Mouse (Mus musculus) neural tube, embryonic 13.5 days (tissue): ENCODE measurements around the gene Gpr25. TPM values are rescaled to one million over a fixed set of nuclear protein-coding genes. Genes with fewer than 3 reads are reported as not detected.

Experiments
- ATAC-seq: fragments of 200-750 bp; cut with Nextera tagmentation; 2 replicates; pipeline ENCODE4 v1.8.0; 2017; ENCODE audit warnings: low read depth, mild to moderate bottlenecking, moderate TSS enrichment, moderate library complexity
- H3K27ac ChIP-seq: fragments of 300-500 bp; sonication (generic); replicated peaks from 2 replicates; pipeline ENCODE4 v1.5.1; 2015; ENCODE audit warnings: moderate library complexity, mild to moderate bottlenecking, inconsistent platforms
- H3K27me3 ChIP-seq: fragments of 300-500 bp; sonication (generic); 2 replicates; pipeline ENCODE4 v1.6.1; 2015; ENCODE audit warnings: mild to moderate bottlenecking, inconsistent platforms
- H3K36me3 ChIP-seq: fragments of 300-500 bp; sonication (generic); 2 replicates; pipeline ENCODE4 v1.6.1; 2015; ENCODE audit warnings: mild to moderate bottlenecking, inconsistent platforms
- H3K4me1 ChIP-seq: fragments of 300-500 bp; sonication (generic); replicated peaks from 2 replicates; pipeline ENCODE4 v1.6.1; 2015; ENCODE audit warnings: inconsistent platforms
- H3K4me2 ChIP-seq: fragments of 300-500 bp; sonication (generic); 2 replicates; pipeline ENCODE4 v1.6.1; 2015; ENCODE audit warnings: inconsistent platforms, mild to moderate bottlenecking, moderate library complexity
- H3K4me3 ChIP-seq: fragments of 300-500 bp; sonication (generic); 2 replicates; pipeline ENCODE4 v1.5.1; 2015; ENCODE audit warnings: mild to moderate bottlenecking, inconsistent platforms
- H3K9ac ChIP-seq: fragments of 300-500 bp; sonication (generic); 2 replicates; pipeline ENCODE4 v1.6.1; 2015; ENCODE audit warnings: moderate library complexity, mild to moderate bottlenecking, inconsistent platforms
- H3K9me3 ChIP-seq: fragments of 300-500 bp; sonication (generic); 2 replicates; pipeline ENCODE4 v1.6.1; 2016; ENCODE audit warnings: inconsistent platforms
- WGBS: fragments of 180-500 bp; shearing (Covaris S2); methylation state at CpG from one replicate; pipeline ENCODE4 v1.1.7; 2015; 5-methylcytosine and 5-hydroxymethylcytosine counted together
- polyA plus RNA-seq: library from polyadenylated mRNA; unstranded; fragments of >200 nt; fragmentation: Nextera tagmentation; extraction: Ambion mirVana; gene quantifications from 2 replicates; pipeline ENCODE4 v1.2.1, GENCODE M21; 2015

The Gpr25 gene
- 0.29 TPM in 2 replicates for polyA plus RNA-seq

- Histone ChIP-seq H3K27me3 (peaks cover 64% of the 10 kb centered on the region), H3K9ac (peak within 1 kb of the TSS; percentile 74), H3K4me3 (peak within 1 kb of the TSS; percentile 52), H3K4me1 (peaks cover 24% of the 10 kb centered on the region), H3K27ac (0 out of 2 replicates have a peak within 1 kb of the TSS, but pooled peaks have one; percentile 1), H3K9me3 (no peaks in the 10 kb centered on the region), H3K4me2 (peak within 1 kb of the TSS; percentile 79), H3K36me3 (no peaks in the 10 kb centered on the region)
- WGBS: 9% methylated on average over 28 of the region's 28 CpGs
- peak; percentile 50 for ATAC-seq
Measured at GRCm38 (mm10) chr1:136260635-136261238, at the start of gene Gpr25. Gene Gpr25 (minus strand): TSS chr1:136260873.

GRCm38 (mm10) chr1:136309193-136309592 lies 48.5 kb upstream of the Gpr25 start:
- H3K4me2 ChIP-seq: no peak overlapping the region
- no peaks in the 10 kb centered on the region for H3K36me3 ChIP-seq
- H3K9ac ChIP-seq: no peak overlapping the region
- peaks cover 14% of the 10 kb centered on the region for H3K4me1 ChIP-seq
- no peaks in the 10 kb centered on the region for H3K27me3 ChIP-seq
- WGBS: 94% methylated on average over 5 of the region's 5 CpGs
- no peak for ATAC-seq
- H3K9me3 ChIP-seq: no peaks in the 10 kb centered on the region
- H3K27ac ChIP-seq: no peak overlapping the region
- no peak overlapping the region for H3K4me3 ChIP-seq

- Histone ChIP-seq H3K4me2 (no peak overlapping the region), H3K36me3 (peaks cover 12% of the 10 kb centered on the region; the same call in 1 of the 2 replicates), H3K4me3 (no peak overlapping the region), H3K27me3 (no peaks in the 10 kb centered on the region), H3K27ac (no peak overlapping the region), H3K9me3 (no peaks in the 10 kb centered on the region), H3K9ac (no peak overlapping the region), H3K4me1 (peaks cover 16% of the 10 kb centered on the region)
- ATAC-seq: peak; percentile 19; the same call in 1 of the 2 replicates
- 88% methylated on average over 3 of the region's 3 CpGs for WGBS
Measured at GRCm38 (mm10) chr1:136306424-136306823, 45.8 kb upstream of the Gpr25 start.

GRCm38 (mm10) chr1:136293961-136294360 lies 33.3 kb upstream of the Gpr25 start:
- no peak overlapping the region for H3K4me3 ChIP-seq
- no peak overlapping the region for H3K27ac ChIP-seq
- peaks cover 7% of the 10 kb centered on the region; the same call in 1 of the 2 replicates for H3K4me1 ChIP-seq
- H3K4me2 ChIP-seq: no peak overlapping the region
- ATAC-seq: no peak
- no peak overlapping the region for H3K9ac ChIP-seq
- H3K36me3 ChIP-seq: peaks cover 14% of the 10 kb centered on the region
- no peaks in the 10 kb centered on the region for H3K27me3 ChIP-seq
- H3K9me3 ChIP-seq: no peaks in the 10 kb centered on the region

- H3K9me3 ChIP-seq: no peaks in the 10 kb centered on the region
- WGBS: 83% methylated on average over 1 of the region's 1 CpGs
Measured at GRCm38 (mm10) chr1:136289803-136290202, 29.1 kb upstream of the Gpr25 start.

GRCm38 (mm10) chr1:136277366-136277765 lies 16.7 kb upstream of the Gpr25 start:
- peaks cover 91% of the 10 kb centered on the region for H3K36me3 ChIP-seq
- H3K9ac ChIP-seq: no peak overlapping the region
- H3K4me2 ChIP-seq: no peak overlapping the region
- no peak for ATAC-seq
- H3K27me3 ChIP-seq: no peaks in the 10 kb centered on the region
- no peak overlapping the region for H3K27ac ChIP-seq
- H3K4me3 ChIP-seq: no peak overlapping the region
- 96% methylated on average over 8 of the region's 8 CpGs for WGBS
- no peaks in the 10 kb centered on the region for H3K4me1 ChIP-seq
- H3K9me3 ChIP-seq: no peaks in the 10 kb centered on the region

More at GRCm38 (mm10) chr1:136289803-136290202, 29.1 kb upstream of the Gpr25 start:
- H3K9ac ChIP-seq: no peak overlapping the region
- H3K36me3 ChIP-seq: peaks cover 22% of the 10 kb centered on the region
- no peaks in the 10 kb centered on the region for H3K27me3 ChIP-seq
- no peak overlapping the region for H3K4me2 ChIP-seq
- ATAC-seq: no peak
- no peak overlapping the region for H3K4me3 ChIP-seq
- no peaks in the 10 kb centered on the region for H3K4me1 ChIP-seq
- H3K27ac ChIP-seq: no peak overlapping the region

GRCm38 (mm10) chr1:136268224-136268623 lies 7.6 kb upstream of the Gpr25 start:
- no peak overlapping the region for H3K4me3 ChIP-seq
- no peak overlapping the region for H3K27ac ChIP-seq
- no peak overlapping the region for H3K4me2 ChIP-seq
- H3K4me1 ChIP-seq: no peaks in the 10 kb centered on the region
- 74% methylated on average over 7 of the region's 7 CpGs for WGBS
- ATAC-seq: no peak
- peaks cover 49% of the 10 kb centered on the region for H3K36me3 ChIP-seq
- no peaks in the 10 kb centered on the region for H3K27me3 ChIP-seq
- no peaks in the 10 kb centered on the region for H3K9me3 ChIP-seq
- no peak overlapping the region for H3K9ac ChIP-seq

- Histone ChIP-seq H3K4me1 (peaks cover 2% of the 10 kb centered on the region; the same call in 1 of the 2 replicates), H3K27ac (no peak overlapping the region), H3K4me3 (no peak overlapping the region), H3K27me3 (peaks cover 17% of the 10 kb centered on the region), H3K9me3 (no peaks in the 10 kb centered on the region), H3K36me3 (peaks cover 28% of the 10 kb centered on the region), H3K4me2 (no peak overlapping the region), H3K9ac (no peak overlapping the region)
- ATAC-seq: no peak
- 70% methylated on average over 6 of the region's 6 CpGs for WGBS
Measured at GRCm38 (mm10) chr1:136266127-136266526, 5.5 kb upstream of the Gpr25 start.

- no peaks in the 10 kb centered on the region for H3K9me3 ChIP-seq
- H3K27me3 ChIP-seq: peaks cover 45% of the 10 kb centered on the region
- peaks cover 21% of the 10 kb centered on the region for H3K4me1 ChIP-seq
- no peak for ATAC-seq
- H3K9ac ChIP-seq: no peak overlapping the region
- H3K27ac ChIP-seq: no peak overlapping the region
- no peak overlapping the region for H3K4me3 ChIP-seq
- WGBS: 81% methylated on average over 5 of the region's 5 CpGs
- H3K36me3 ChIP-seq: peaks cover 8% of the 10 kb centered on the region
- no peak overlapping the region for H3K4me2 ChIP-seq
Measured at GRCm38 (mm10) chr1:136263355-136263754, 2.7 kb upstream of the Gpr25 start.

- Histone ChIP-seq H3K27me3 (peaks cover 64% of the 10 kb centered on the region), H3K9ac (peak overlapping the region; percentile 74), H3K4me2 (peak overlapping the region; percentile 79), H3K4me1 (peaks cover 27% of the 10 kb centered on the region), H3K4me3 (peak overlapping the region; percentile 52), H3K27ac (0 out of 2 replicates have a peak overlapping the region, but pooled peaks have one; percentile 1), H3K9me3 (no peaks in the 10 kb centered on the region), H3K36me3 (no peaks in the 10 kb centered on the region)
- under 1% methylated on average over 71 of the region's 95 CpGs for WGBS
- peak; percentile 89 for ATAC-seq
Measured at GRCm38 (mm10) chr1:136259893-136260634, 609 bp downstream of the Gpr25 start.

GRCm38 (mm10) chr1:136259543-136259892 lies 1.2 kb downstream of the Gpr25 start:
- peaks cover 64% of the 10 kb centered on the region for H3K27me3 ChIP-seq
- H3K27ac ChIP-seq: no peak overlapping the region
- WGBS: 1% methylated on average over 16 of the region's 16 CpGs

GRCm38 (mm10) chr1:136258495-136258894 lies 2.2 kb downstream of the Gpr25 start:
- 74% methylated on average over 9 of the region's 9 CpGs for WGBS
- H3K36me3 ChIP-seq: no peaks in the 10 kb centered on the region
- no peak for ATAC-seq
- H3K27ac ChIP-seq: no peak overlapping the region
- no peaks in the 10 kb centered on the region for H3K9me3 ChIP-seq
- H3K4me1 ChIP-seq: peaks cover 27% of the 10 kb centered on the region
- H3K27me3 ChIP-seq: peaks cover 64% of the 10 kb centered on the region
- H3K4me2 ChIP-seq: no peak overlapping the region
- H3K4me3 ChIP-seq: no peak overlapping the region
- H3K9ac ChIP-seq: no peak overlapping the region

More at GRCm38 (mm10) chr1:136259543-136259892, 1.2 kb downstream of the Gpr25 start:
- ATAC-seq: no peak
- Histone ChIP-seq H3K9ac (peak overlapping the region; percentile 74), H3K36me3 (no peaks in the 10 kb centered on the region), H3K4me2 (peak overlapping the region; percentile 79), H3K9me3 (no peaks in the 10 kb centered on the region), H3K4me1 (peaks cover 27% of the 10 kb centered on the region), H3K4me3 (peak overlapping the region; percentile 52)
